8 mouse cellular contexts compared by ENCODE assay signal in the genomic region with DNA sequence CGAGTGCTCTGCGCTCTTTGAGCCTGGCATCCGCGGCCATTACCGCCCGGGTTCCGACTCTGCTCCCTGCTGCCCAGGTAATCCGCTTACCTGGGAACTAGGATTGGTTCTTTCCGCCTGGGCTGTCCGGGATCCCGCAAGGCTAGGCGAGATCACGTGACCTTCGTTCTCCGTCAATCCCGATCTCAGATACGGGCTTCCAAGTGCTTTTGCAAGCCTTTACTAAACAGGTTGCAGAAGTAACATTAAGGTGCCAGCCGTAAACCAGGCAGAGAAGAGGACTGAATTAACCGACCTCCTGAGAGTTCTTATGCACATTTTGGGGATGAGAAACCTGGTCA. TPM values are rescaled to one million over a fixed set of nuclear protein-coding genes. Genes with fewer than 3 reads are reported as not detected.
DNase-seq lines count a peak whose midpoint lies in the region; ATAC-seq and TF ChIP-seq lines count a peak whose summit lies in the region.

No protein-coding gene starts in this region.

- H3K27me3 ChIP-seq in heart, postnatal 0 days (ENCODE audit: control insufficient read depth, insufficient read depth, low read length), result no peaks in the 10 kb centered on the region
- H3K27me3 ChIP-seq in Patski, result no peaks in the 10 kb centered on the region
- H3K27me3 ChIP-seq in hindbrain, embryonic 12.5 days, result no peaks in the 10 kb centered on the region
- no peaks in the 10 kb centered on the region for H3K27me3 ChIP-seq in midbrain, embryonic 11.5 days (ENCODE audit: control insufficient read depth, insufficient read depth, low read length)

- in situ Hi-C loops in Patski (cut with MboI; ENCODE audit: low pct_unique_long_range_greater_than_20kb), result no loop called here

- peak overlapping the region; percentile 95 for H3K4me3 ChIP-seq in heart, postnatal 0 days (ENCODE audit: low read depth, low read length)
- H3K4me3 ChIP-seq in hindbrain, embryonic 12.5 days, result peak overlapping the region; percentile 77
- peak overlapping the region; percentile 78 for H3K4me3 ChIP-seq in midbrain, embryonic 11.5 days (ENCODE audit: low read depth, low read length)

- H3K9me3 ChIP-seq in heart, postnatal 0 days (replicated peaks; ENCODE audit: control insufficient read depth, low read length), result no peaks in the 10 kb centered on the region
- H3K9me3 ChIP-seq in hindbrain, embryonic 12.5 days (replicated peaks), result no peaks in the 10 kb centered on the region
- no peaks in the 10 kb centered on the region for H3K9me3 ChIP-seq in midbrain, embryonic 11.5 days (ENCODE audit: control insufficient read depth, low read length)

- ATAC-seq in heart, postnatal 0 days (ENCODE audit: insufficient read depth, low read depth), result peak; percentile 2; the same call in 1 of the 2 replicates
- ATAC-seq in Patski, result no peak
- ATAC-seq in hindbrain, embryonic 12.5 days (ENCODE audit: low FRiP score), result no peak
- no peak for ATAC-seq in midbrain, embryonic 11.5 days (ENCODE audit: low FRiP score)

- peak overlapping the region; percentile 78 for H3K4me2 ChIP-seq in heart, postnatal 0 days (ENCODE audit: low read depth, low read length)
- peak overlapping the region; percentile 93 for H3K4me2 ChIP-seq in hindbrain, embryonic 12.5 days (replicated peaks)
- H3K4me2 ChIP-seq in midbrain, embryonic 11.5 days, result peak overlapping the region; percentile 71

- peaks cover 27% of the 10 kb centered on the region for H3K36me3 ChIP-seq in heart, postnatal 0 days (replicated peaks; ENCODE audit: control insufficient read depth, insufficient read depth, low read length)
- peaks cover 23% of the 10 kb centered on the region for H3K36me3 ChIP-seq in hindbrain, embryonic 12.5 days
- H3K36me3 ChIP-seq in midbrain, embryonic 11.5 days (ENCODE audit: control insufficient read depth, insufficient read depth, low read length), result no peaks in the 10 kb centered on the region

- TF ChIP-seq CTCF in heart, postnatal 0 days (IDR thresholded peaks at IDR 0.05; ENCODE audit: low read depth), result no peak
- TF ChIP-seq CTCF in Patski (IDR thresholded peaks at IDR 0.05), result no peak

- peak overlapping the region; percentile 86 for H3K27ac ChIP-seq in heart, postnatal 0 days (ENCODE audit: low read depth)
- peak overlapping the region; percentile 82 for H3K27ac ChIP-seq in hindbrain, embryonic 12.5 days
- H3K27ac ChIP-seq in midbrain, embryonic 11.5 days (ENCODE audit: low read depth, low read length), result no peak overlapping the region

- DNase-seq in heart, postnatal 0 days (ENCODE audit: low spot score), result no peak
- DNase-seq in heart, adult 18-20 months, result no peak
- peak; percentile 53 for DNase-seq in Patski (ENCODE audit: low read depth, low spot score)
- DNase-seq in midbrain, embryonic 11.5 days (ENCODE audit: low spot score, missing footprints), result no peak
- no peak for DNase-seq in left cerebral cortex, postnatal 10 days (ENCODE audit: extremely low spot score in 1 of 2, low spot score in 2 of 2)
- DNase-seq in B cell, adult 2 months, result no peak
- DNase-seq in layer of hippocampus, adult 8-10 months (ENCODE audit: low spot score in 2 of 2), result no peak

- WGBS in heart, postnatal 0 days, result under 1% methylated on average over 17 of the region's 19 CpGs
- under 1% methylated on average over 19 of the region's 19 CpGs for WGBS in hindbrain, embryonic 12.5 days
- WGBS in midbrain, embryonic 11.5 days, result 1% methylated on average over 19 of the region's 19 CpGs

- POLR2A ChIA-PET in Patski (lab: Charles Lee), result no interaction called here

- peak overlapping the region; percentile 91 for H3K9ac ChIP-seq in heart, postnatal 0 days (replicated peaks; ENCODE audit: low read depth, low read length)
- H3K9ac ChIP-seq in hindbrain, embryonic 12.5 days, result peak overlapping the region; percentile 83
- peak overlapping the region; percentile 68 for H3K9ac ChIP-seq in midbrain, embryonic 11.5 days (ENCODE audit: low read length)

- no peak for TF ChIP-seq EP300 in heart, postnatal 0 days (IDR thresholded peaks at IDR 0.05; ENCODE audit: low read depth)

- CTCF ChIA-PET in Patski (lab: Charles Lee), result interaction anchor here (2.3 kb wide), 1 partner anchor 10 kb away, joined by 6 read pairs; no protein-coding TSS in a partner anchor

- intact Hi-C loops in left cerebral cortex, postnatal 10 days (cut with DNase I), result loop anchor here (5.0 kb wide), 1 partner anchor 94 kb away; no protein-coding TSS in a partner anchor

- H3K4me1 ChIP-seq in heart, postnatal 0 days (ENCODE audit: control insufficient read depth, insufficient read depth), result peaks cover 19% of the 10 kb centered on the region
- peaks cover 34% of the 10 kb centered on the region for H3K4me1 ChIP-seq in hindbrain, embryonic 12.5 days
- peaks cover 26% of the 10 kb centered on the region for H3K4me1 ChIP-seq in midbrain, embryonic 11.5 days (ENCODE audit: control insufficient read depth, insufficient read depth, low read length)

RNA-seq across cellular contexts. Expression of a gene that starts 0.3 kb away (rescaled TPM):
- 96.7 and 116 TPM in 2 replicates for total RNA-seq in heart, postnatal 0 days (2014; rRNA removed; ENCODE audit: low replicate concordance)
- polyA plus RNA-seq in heart, postnatal 0 days (2015; fragmentation: Nextera tagmentation; extraction: Ambion mirVana), result 152 and 158 TPM in 2 replicates
- total RNA-seq in heart, adult 18-20 months (2021), result 100 to 1,000 TPM; 136 to 141 TPM
- 124 TPM for polyA plus RNA-seq in Patski (2021)
- polyA plus RNA-seq in hindbrain, embryonic 12.5 days (2016; fragmentation: Nextera tagmentation; extraction: Ambion mirVana), result 79.7 and 88.2 TPM in 2 replicates
- 97.8 and 100 TPM in 2 replicates for polyA plus RNA-seq in midbrain, embryonic 11.5 days (2014; fragmentation: Nextera tagmentation; extraction: Ambion mirVana)
- total RNA-seq in left cerebral cortex, postnatal 10 days (2021), result 10 to 100 TPM; 44.6 to 50.5 TPM
- total RNA-seq in layer of hippocampus, adult 8-10 months (2022), result 10 to 100 TPM; 43.7 to 60.5 (median 51.2) TPM

RNA-seq across cellular contexts. Expression of a gene that starts 0.5 kb away (rescaled TPM):
- 26.2 and 29.0 TPM in 2 replicates for total RNA-seq in heart, postnatal 0 days (2014; rRNA removed; ENCODE audit: low replicate concordance)
- 25.1 and 28.8 TPM in 2 replicates for polyA plus RNA-seq in heart, postnatal 0 days (2015; fragmentation: Nextera tagmentation; extraction: Ambion mirVana)
- 10 to 100 TPM; 25.9 to 26.8 TPM for total RNA-seq in heart, adult 18-20 months (2021)
- 42.3 TPM for polyA plus RNA-seq in Patski (2021)
- 37.8 and 40.0 TPM in 2 replicates for polyA plus RNA-seq in hindbrain, embryonic 12.5 days (2016; fragmentation: Nextera tagmentation; extraction: Ambion mirVana)
- 26.6 and 29.8 TPM in 2 replicates for polyA plus RNA-seq in midbrain, embryonic 11.5 days (2014; fragmentation: Nextera tagmentation; extraction: Ambion mirVana)
- 10 to 100 TPM; 14.7 to 15.0 TPM for total RNA-seq in left cerebral cortex, postnatal 10 days (2021)
- total RNA-seq in layer of hippocampus, adult 8-10 months (2022), result 10 to 100 TPM; 18.9 to 21.8 (median 21.1) TPM

RNA-seq across cellular contexts. Expression of a gene that starts 3.8 kb away (rescaled TPM):
- 92.7 and 95.5 TPM in 2 replicates for total RNA-seq in heart, postnatal 0 days (2014; rRNA removed; ENCODE audit: low replicate concordance)
- polyA plus RNA-seq in heart, postnatal 0 days (2015; fragmentation: Nextera tagmentation; extraction: Ambion mirVana), result 18.6 and 20.6 TPM in 2 replicates
- 10 to 100 TPM; 16.9 to 18.8 TPM for total RNA-seq in heart, adult 18-20 months (2021)
- polyA plus RNA-seq in Patski (2021), result 109 TPM
- 52.1 and 53.0 TPM in 2 replicates for polyA plus RNA-seq in hindbrain, embryonic 12.5 days (2016; fragmentation: Nextera tagmentation; extraction: Ambion mirVana)
- 26.2 and 26.8 TPM in 2 replicates for polyA plus RNA-seq in midbrain, embryonic 11.5 days (2014; fragmentation: Nextera tagmentation; extraction: Ambion mirVana)
- total RNA-seq in left cerebral cortex, postnatal 10 days (2021), result 10 to 100 TPM; 39.3 to 46.5 TPM
- total RNA-seq in layer of hippocampus, adult 8-10 months (2022), result 10 to 100 TPM; 22.6 to 26.4 (median 23.4) TPM

RNA-seq across cellular contexts. Expression of a gene that starts 17.0 kb away (rescaled TPM):
- total RNA-seq in heart, postnatal 0 days (2014; rRNA removed; ENCODE audit: low replicate concordance), result 57.9 and 70.4 TPM in 2 replicates
- polyA plus RNA-seq in heart, postnatal 0 days (2015; fragmentation: Nextera tagmentation; extraction: Ambion mirVana), result 16.9 and 17.2 TPM in 2 replicates
- 1 to 10 TPM; 2.0 to 2.5 TPM for total RNA-seq in heart, adult 18-20 months (2021)
- 86.6 TPM for polyA plus RNA-seq in Patski (2021)
- polyA plus RNA-seq in hindbrain, embryonic 12.5 days (2016; fragmentation: Nextera tagmentation; extraction: Ambion mirVana), result 80.9 and 81.9 TPM in 2 replicates
- 16.7 and 19.5 TPM in 2 replicates for polyA plus RNA-seq in midbrain, embryonic 11.5 days (2014; fragmentation: Nextera tagmentation; extraction: Ambion mirVana)
- 10 to 100 TPM; 18.5 to 18.8 TPM for total RNA-seq in left cerebral cortex, postnatal 10 days (2021)
- total RNA-seq in layer of hippocampus, adult 8-10 months (2022), result 1 to 10 TPM; 8.2 to 9.2 (median 8.9) TPM

RNA-seq across cellular contexts. Expression of a gene that starts 27.9 kb away (rescaled TPM):
- total RNA-seq in heart, postnatal 0 days (2014; rRNA removed; ENCODE audit: low replicate concordance), result 15.5 and 18.8 TPM in 2 replicates
- polyA plus RNA-seq in heart, postnatal 0 days (2015; fragmentation: Nextera tagmentation; extraction: Ambion mirVana), result 26.6 and 29.7 TPM in 2 replicates
- total RNA-seq in heart, adult 18-20 months (2021), result 10 to 100 TPM; 13.4 to 14.2 TPM
- polyA plus RNA-seq in Patski (2021), result 46.4 TPM
- 54.2 and 61.8 TPM in 2 replicates for polyA plus RNA-seq in hindbrain, embryonic 12.5 days (2016; fragmentation: Nextera tagmentation; extraction: Ambion mirVana)
- polyA plus RNA-seq in midbrain, embryonic 11.5 days (2014; fragmentation: Nextera tagmentation; extraction: Ambion mirVana), result 53.4 and 60.0 TPM in 2 replicates
- 10 to 100 TPM; 14.8 to 19.3 TPM for total RNA-seq in left cerebral cortex, postnatal 10 days (2021)
- total RNA-seq in layer of hippocampus, adult 8-10 months (2022), result 10 to 100 TPM; 12.1 to 20.5 (median 17.0) TPM
